Mouse (Mus musculus): Measurements from ENCODE around the gene Utp20. TPM values are rescaled to one million over a fixed set of nuclear protein-coding genes. Genes with fewer than 3 reads are reported as not detected.
A peak's percentile ranks its signal among the peaks of the same experiment; 100 is the strongest.
"Not testable (repeated sequence)": the region's sequence is repeated elsewhere in the genome, so short reads cannot be mapped to it uniquely, and the experiment has no call there.

The Utp20 gene
- total RNA-seq (2021) = 10 to 100 TPM; 14.4 to 23.2 TPM

GRCm38 (mm10) chr10:88826188-88826946, at the start of gene Utp20:
Gene Utp20 (minus strand): TSS chr10:88826804.
- peak; percentile 86 to 88 for DNase-seq (ENCODE audit: low spot score in 2 of 2)
- intact Hi-C loops (cut with DNase I) = loop anchor here (10.0 kb wide), 1 partner anchor 158 kb away; no protein-coding TSS in a partner anchor

GRCm38 (mm10) chr10:88874870-88875269, 48.3 kb upstream of the Utp20 start:
- no peak for DNase-seq (ENCODE audit: low spot score in 2 of 2)
- intact Hi-C loops (cut with DNase I) = no loop called here

- intact Hi-C loops (cut with DNase I) = no loop called here
- no peak for DNase-seq (ENCODE audit: low spot score in 2 of 2)
These were observed 39.4 kb upstream of the Utp20 start for GRCm38 (mm10) chr10:88866017-88866416.

- no peak for DNase-seq (ENCODE audit: low spot score in 2 of 2)
- intact Hi-C loops (cut with DNase I) = no loop called here
These were observed 35.7 kb upstream of the Utp20 start for GRCm38 (mm10) chr10:88862293-88862692.

GRCm38 (mm10) chr10:88861416-88861815, 34.8 kb upstream of the Utp20 start:
- intact Hi-C loops (cut with DNase I) = no loop called here
- DNase-seq (ENCODE audit: low spot score in 2 of 2) = no peak

GRCm38 (mm10) chr10:88860911-88861310, 34.3 kb upstream of the Utp20 start:
- intact Hi-C loops (cut with DNase I) = no loop called here
- no peak for DNase-seq (ENCODE audit: low spot score in 2 of 2)

- DNase-seq (ENCODE audit: low spot score in 2 of 2) = no peak
- intact Hi-C loops (cut with DNase I) = no loop called here
These were observed 26.7 kb upstream of the Utp20 start for GRCm38 (mm10) chr10:88853326-88853725.

GRCm38 (mm10) chr10:88849976-88850375, 23.4 kb upstream of the Utp20 start:
- no peak for DNase-seq (ENCODE audit: low spot score in 2 of 2)
- intact Hi-C loops (cut with DNase I) = no loop called here

GRCm38 (mm10) chr10:88848876-88849476, 22.4 kb upstream of the Utp20 start:
- intact Hi-C loops (cut with DNase I) = no loop called here
- DNase-seq (ENCODE audit: low spot score in 2 of 2) = no peak

GRCm38 (mm10) chr10:88834227-88834626, 7.6 kb upstream of the Utp20 start:
- no peak for DNase-seq (ENCODE audit: low spot score in 2 of 2)
- intact Hi-C loops (cut with DNase I) = no loop called here

- intact Hi-C loops (cut with DNase I) = loop anchor here (10.0 kb wide), 1 partner anchor 156 kb away; no protein-coding TSS in a partner anchor
These were observed 1.8 kb upstream of the Utp20 start for GRCm38 (mm10) chr10:88828361-88828760.

GRCm38 (mm10) chr10:88827596-88827995, 992 bp upstream of the Utp20 start:
- no peak for DNase-seq (ENCODE audit: low spot score in 2 of 2)
- intact Hi-C loops (cut with DNase I) = loop anchor here (10.0 kb wide), 1 partner anchor 157 kb away; no protein-coding TSS in a partner anchor

More at GRCm38 (mm10) chr10:88828361-88828760, 1.8 kb upstream of the Utp20 start:
- DNase-seq (ENCODE audit: low spot score in 2 of 2) = no peak

GRCm38 (mm10) chr10:88826947-88827306, 323 bp upstream of the Utp20 start:
- intact Hi-C loops (cut with DNase I) = loop anchor here (10.0 kb wide), 1 partner anchor 158 kb away; no protein-coding TSS in a partner anchor
- not testable (repeated sequence) for DNase-seq (ENCODE audit: low spot score in 2 of 2)

GRCm38 (mm10) chr10:88817335-88817734, 9.3 kb downstream of the Utp20 start:
- intact Hi-C loops (cut with DNase I) = no loop called here
- no peak for DNase-seq (ENCODE audit: low spot score in 2 of 2)

GRCm38 (mm10) chr10:88815256-88815655, 11.3 kb downstream of the Utp20 start:
- intact Hi-C loops (cut with DNase I) = no loop called here
- DNase-seq (ENCODE audit: low spot score in 2 of 2) = no peak

GRCm38 (mm10) chr10:88811704-88812103, 14.9 kb downstream of the Utp20 start:
- no peak for DNase-seq (ENCODE audit: low spot score in 2 of 2)
- intact Hi-C loops (cut with DNase I) = no loop called here

- DNase-seq (ENCODE audit: low spot score in 2 of 2) = no peak
- intact Hi-C loops (cut with DNase I) = no loop called here
These were observed 24.4 kb downstream of the Utp20 start for GRCm38 (mm10) chr10:88802236-88802635.

GRCm38 (mm10) chr10:88799381-88799780, 27.2 kb downstream of the Utp20 start:
- no peak for DNase-seq (ENCODE audit: low spot score in 2 of 2)
- intact Hi-C loops (cut with DNase I) = no loop called here

GRCm38 (mm10) chr10:88797452-88797851, 29.2 kb downstream of the Utp20 start:
- intact Hi-C loops (cut with DNase I) = no loop called here
- DNase-seq (ENCODE audit: low spot score in 2 of 2) = no peak

GRCm38 (mm10) chr10:88796939-88797338, 29.7 kb downstream of the Utp20 start:
- DNase-seq (ENCODE audit: low spot score in 2 of 2) = no peak
- intact Hi-C loops (cut with DNase I) = no loop called here

GRCm38 (mm10) chr10:88795226-88795625, 31.4 kb downstream of the Utp20 start:
- DNase-seq (ENCODE audit: low spot score in 2 of 2) = no peak

More at GRCm38 (mm10) chr10:88795226-88795625, 31.4 kb downstream of the Utp20 start:
- intact Hi-C loops (cut with DNase I) = no loop called here

All from left cerebral cortex, postnatal 36 days (tissue).